Mouse (Mus musculus) embryo, embryonic 11.5 days (tissue): Measurements from ENCODE around the gene Haus4.

Source experiments
- DNase-seq: peaks from one replicate; pipeline ENCODE4 v3.0.0-alpha.2; 2012; ENCODE audit warnings: low read depth, low spot score

Haus4 gene

GRCm38 (mm10) chr14:54553975-54554769, at the start of gene Haus4:
TSS of gene Haus4 (minus strand) at chr14:54554616.
- peak; percentile 82 for DNase-seq

- DNase-seq = no peak
These were observed 49.3 kb upstream of the Haus4 start for GRCm38 (mm10) chr14:54603686-54604085.

- peak; percentile 94 for DNase-seq
These were observed 48.7 kb upstream of the Haus4 start for GRCm38 (mm10) chr14:54603038-54603654.

- no peak for DNase-seq
These were observed 48.2 kb upstream of the Haus4 start for GRCm38 (mm10) chr14:54602613-54603012.

GRCm38 (mm10) chr14:54601601-54602000, 47.2 kb upstream of the Haus4 start:
- no peak for DNase-seq

GRCm38 (mm10) chr14:54597084-54597483, 42.7 kb upstream of the Haus4 start:
- DNase-seq = no peak

GRCm38 (mm10) chr14:54594631-54595414, 40.4 kb upstream of the Haus4 start:
- DNase-seq = no peak

GRCm38 (mm10) chr14:54594055-54594454, 39.6 kb upstream of the Haus4 start:
- DNase-seq = no peak

- no peak for DNase-seq
These were observed 38.0 kb upstream of the Haus4 start for GRCm38 (mm10) chr14:54592319-54592934.

GRCm38 (mm10) chr14:54591056-54591455, 36.6 kb upstream of the Haus4 start:
- DNase-seq = no peak

- no peak for DNase-seq
These were observed 29.4 kb upstream of the Haus4 start for GRCm38 (mm10) chr14:54583681-54584338.

GRCm38 (mm10) chr14:54582536-54582935, 28.1 kb upstream of the Haus4 start:
- DNase-seq = no peak

GRCm38 (mm10) chr14:54579638-54580037, 25.2 kb upstream of the Haus4 start:
- DNase-seq = no peak

GRCm38 (mm10) chr14:54578063-54578462, 23.6 kb upstream of the Haus4 start:
- peak; percentile 46 for DNase-seq

- peak; percentile 85 for DNase-seq
These were observed 22.9 kb upstream of the Haus4 start, which contains the start of gene Ajuba for GRCm38 (mm10) chr14:54577089-54577982. TSS of gene Ajuba (minus strand) at chr14:54577558.

GRCm38 (mm10) chr14:54576241-54577088, 22.0 kb upstream of the Haus4 start:
- no peak for DNase-seq

GRCm38 (mm10) chr14:54575631-54576030, 21.2 kb upstream of the Haus4 start:
- peak; percentile 81 for DNase-seq

- DNase-seq = no peak
These were observed 20.6 kb upstream of the Haus4 start for GRCm38 (mm10) chr14:54575031-54575430.

GRCm38 (mm10) chr14:54574253-54574652, 19.8 kb upstream of the Haus4 start:
- DNase-seq = no peak
